Mouse (Mus musculus) urinary bladder, postnatal 14 days (tissue): ENCODE measurements around the gene Hmbs.
"Not testable (repeated sequence)": the region's sequence is repeated elsewhere in the genome, so short reads cannot be mapped to it uniquely, and the experiment has no call there.

Source experiments
- DNase-seq: peaks from one replicate; pipeline ENCODE4 v3.0.0; 2021; ENCODE audit warnings: low spot score

The Hmbs gene

GRCm38 (mm10) chr9:44320799-44321133 lies 23.3 kb downstream of the Hmbs start:
- no peak for DNase-seq

DNA sequence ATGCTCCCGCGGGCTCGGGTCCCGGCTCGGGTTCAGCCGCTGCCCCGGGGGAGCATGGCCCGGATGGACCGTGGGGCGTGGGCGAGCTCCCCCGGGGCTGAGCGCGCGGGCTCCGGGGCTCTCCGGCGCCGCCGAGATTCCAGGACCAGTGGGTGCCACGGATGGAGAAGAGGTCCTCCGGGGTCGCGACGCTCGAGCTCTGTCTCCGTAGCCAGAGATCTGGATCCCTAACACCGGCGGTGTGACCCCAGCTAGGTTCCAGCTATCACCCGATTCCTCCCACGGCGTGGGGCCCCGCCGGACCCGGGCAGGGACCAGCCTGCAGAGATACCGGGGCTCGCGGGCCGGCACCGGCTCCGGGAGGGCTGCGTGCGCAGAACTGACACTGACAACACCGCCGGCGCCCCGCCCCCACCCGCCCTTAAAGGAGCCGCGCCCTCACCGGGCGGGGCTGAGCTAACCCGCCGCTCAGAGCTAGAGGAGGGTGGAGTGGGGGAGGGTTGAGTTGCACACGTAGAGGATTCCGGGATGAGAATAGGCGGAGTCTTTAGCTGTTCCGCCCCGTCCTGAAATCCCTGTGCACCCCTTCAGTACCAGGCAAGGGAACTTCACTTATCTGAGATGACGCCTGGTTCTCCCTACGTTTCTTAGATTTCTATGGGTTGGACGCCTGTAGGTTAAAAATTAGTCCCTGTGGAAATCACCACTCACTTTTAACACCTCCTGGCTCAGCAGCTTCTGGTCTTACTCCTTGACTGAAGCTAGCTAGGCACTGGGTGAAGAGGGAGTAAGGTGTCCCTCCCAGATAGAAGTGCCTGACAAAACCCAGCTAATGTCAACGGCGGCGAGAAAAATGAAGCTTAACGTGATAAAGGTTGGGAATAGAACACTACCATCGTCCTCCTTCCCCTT lies 23.9 kb downstream of the Hmbs start, which contains the start of gene C2cd2l:
Gene C2cd2l, minus strand, starts transcription at position 399 of the 912 bp plus-strand sequence.
- peak; percentile 93 for DNase-seq

GRCm38 (mm10) chr9:44319105-44319886 lies 24.7 kb downstream of the Hmbs start:
- peak; percentile 16 for DNase-seq

GRCm38 (mm10) chr9:44318826-44319095 lies 25.3 kb downstream of the Hmbs start:
- no peak for DNase-seq

GRCm38 (mm10) chr9:44318076-44318825 lies 25.8 kb downstream of the Hmbs start:
- DNase-seq: no peak

- DNase-seq: no peak
These were observed 26.6 kb downstream of the Hmbs start for GRCm38 (mm10) chr9:44317452-44317851.

DNA sequence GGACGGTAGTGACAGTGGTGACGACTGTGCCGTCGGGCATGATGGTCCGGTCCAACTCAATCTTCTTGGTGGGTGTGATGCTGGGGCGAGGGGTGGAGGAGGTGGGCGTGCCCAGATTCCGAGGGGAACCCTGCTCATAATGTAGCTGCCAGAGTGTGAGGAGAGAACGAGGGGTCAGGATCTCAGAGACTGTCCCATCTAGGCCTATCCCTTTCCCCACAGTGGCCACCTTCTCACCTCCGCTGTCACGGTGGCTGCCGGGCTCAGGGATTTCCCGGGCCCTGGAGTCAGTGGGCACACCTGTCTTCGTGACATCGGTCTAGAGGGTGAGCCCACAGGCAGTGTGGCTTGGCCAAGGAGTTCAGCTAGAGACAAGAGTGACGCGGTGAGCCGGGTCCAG lies 29.1 kb downstream of the Hmbs start:
- no peak for DNase-seq

- DNase-seq: no peak
These were observed 29.8 kb downstream of the Hmbs start for GRCm38 (mm10) chr9:44314257-44314547.

- DNase-seq: no peak
These were observed 30.4 kb downstream of the Hmbs start for GRCm38 (mm10) chr9:44313476-44314256.

DNA sequence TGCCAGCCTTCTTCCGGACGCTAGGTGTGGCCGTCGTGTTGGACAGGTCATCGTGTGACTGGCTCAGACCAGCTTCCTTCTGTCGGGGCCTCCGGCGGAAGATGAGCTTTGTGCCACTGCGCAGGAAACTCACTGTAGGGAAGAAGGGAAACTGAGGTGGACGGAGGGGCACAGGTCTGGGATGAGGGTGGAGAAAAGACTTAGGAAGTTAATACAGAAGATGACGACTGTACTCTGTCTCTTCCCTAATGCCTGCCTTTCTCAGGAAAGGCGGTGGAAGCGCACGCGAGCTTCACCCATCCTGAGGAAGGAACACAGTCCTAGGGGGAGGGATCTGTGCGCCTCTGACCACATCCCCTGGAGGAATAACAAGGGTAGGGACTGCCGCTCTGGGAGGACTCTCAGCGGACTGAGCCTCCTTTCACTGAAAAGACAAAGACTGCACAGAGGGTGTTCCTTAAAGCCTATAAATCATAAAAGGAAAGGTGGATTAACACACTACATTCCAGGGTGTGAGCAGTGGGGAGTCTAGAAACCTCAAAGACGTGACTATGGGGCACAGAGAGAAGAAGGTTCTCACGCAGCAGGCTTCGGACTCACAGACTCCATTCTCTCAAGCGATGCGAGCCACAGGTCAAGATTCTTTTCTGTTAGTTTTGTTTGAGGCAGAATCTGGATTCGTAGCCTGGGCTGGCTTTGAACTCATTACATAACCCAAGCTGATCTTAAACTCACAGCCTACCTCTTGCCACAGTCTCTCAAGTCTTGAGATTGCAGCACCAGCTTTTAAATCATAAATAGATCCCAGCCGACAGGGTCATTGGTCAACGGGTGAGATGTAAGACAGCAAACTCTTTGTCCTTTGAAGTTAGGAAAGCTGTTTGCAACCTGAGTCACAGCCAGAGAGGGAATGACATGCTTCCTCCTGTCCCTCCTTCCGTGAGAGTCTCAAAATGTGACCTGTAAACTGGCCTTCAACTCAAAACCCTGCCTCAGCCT lies 32.6 kb downstream of the Hmbs start:
- DNase-seq: no peak

- DNase-seq: no peak
These were observed 33.3 kb downstream of the Hmbs start for GRCm38 (mm10) chr9:44310750-44311135.

- no peak for DNase-seq
These were observed 34.3 kb downstream of the Hmbs start for GRCm38 (mm10) chr9:44309756-44310155.

GRCm38 (mm10) chr9:44307248-44307647 lies 36.8 kb downstream of the Hmbs start:
- no peak for DNase-seq

- DNase-seq: no peak
These were observed 37.5 kb downstream of the Hmbs start for GRCm38 (mm10) chr9:44306532-44306931.

DNA sequence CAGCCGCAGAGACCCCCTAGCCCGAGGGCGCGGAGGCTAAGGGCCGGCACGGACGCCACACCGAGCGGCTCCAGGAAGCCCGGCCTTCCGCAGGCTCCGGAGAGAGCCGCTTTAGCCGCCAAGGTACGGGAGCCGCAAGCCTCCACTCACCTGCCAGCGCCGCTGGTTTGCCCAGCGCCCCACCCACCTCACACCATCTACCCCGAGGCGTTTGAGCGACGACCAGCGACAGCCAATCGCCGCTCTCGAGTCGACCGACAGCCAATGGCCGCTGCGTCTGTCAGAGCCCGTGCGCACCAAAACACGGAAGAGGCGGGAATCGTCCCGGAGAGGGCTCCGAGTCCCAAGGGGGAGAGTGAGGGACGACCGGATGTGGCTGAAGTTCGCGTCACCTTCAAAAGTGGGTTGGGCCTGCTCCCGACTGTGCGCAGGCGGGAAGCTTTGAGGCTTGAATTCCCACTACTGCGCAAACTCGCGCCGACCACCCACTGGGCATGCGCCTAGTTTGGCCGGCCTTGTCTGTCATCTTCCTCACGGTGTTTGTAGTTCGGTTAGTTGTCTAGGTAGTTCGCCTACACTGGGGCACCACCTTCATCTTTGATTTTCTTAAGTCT lies 38.5 kb downstream of the Hmbs start, which contains the start of gene Hinfp:
Gene Hinfp, minus strand, starts transcription at position 206 of the 614 bp plus-strand sequence.
- peak; percentile 98 for DNase-seq

DNA sequence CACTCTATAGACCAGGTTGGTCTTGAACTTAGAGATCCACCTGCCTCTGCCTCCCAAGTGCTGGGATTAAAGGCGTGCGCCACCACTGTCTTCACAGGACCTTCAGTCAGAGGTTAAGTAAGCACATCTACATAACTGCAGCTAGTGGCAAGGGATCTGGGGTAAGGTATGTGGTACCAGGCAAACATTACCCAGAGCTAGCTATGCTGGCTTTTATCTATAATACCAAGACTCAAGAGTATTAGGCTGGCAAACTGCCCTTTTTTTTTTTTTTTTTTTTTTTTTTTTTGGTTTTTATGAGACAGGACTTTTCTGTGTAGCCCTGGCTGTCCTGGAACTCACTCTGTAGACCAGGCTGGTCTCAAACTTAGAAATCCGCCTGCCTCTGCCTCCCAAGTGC lies 44.0 kb downstream of the Hmbs start:
- DNase-seq: not testable (repeated sequence)

DNA sequence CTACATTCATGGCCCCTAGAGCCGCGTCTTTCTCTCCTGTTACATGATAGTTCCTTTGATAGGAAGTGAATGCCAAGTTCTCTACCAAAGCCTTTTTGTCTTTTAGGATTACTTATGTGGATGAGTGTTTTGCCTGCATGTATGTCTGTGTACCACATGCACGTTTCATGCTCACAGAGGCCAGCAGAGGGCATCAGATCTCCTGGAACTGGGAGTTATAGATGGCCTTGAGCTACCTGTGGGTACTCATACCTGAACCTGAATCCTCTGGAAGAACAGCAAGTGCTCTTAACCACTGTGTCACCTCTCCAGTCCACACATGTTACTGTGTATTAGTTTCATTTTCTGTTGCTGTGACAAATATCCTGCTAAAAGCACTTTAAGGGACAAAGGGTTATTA lies 51.5 kb downstream of the Hmbs start:
- peak; percentile 59 for DNase-seq

GRCm38 (mm10) chr9:44288959-44289291 lies 55.1 kb downstream of the Hmbs start:
- no peak for DNase-seq

- DNase-seq: no peak
These were observed 55.7 kb downstream of the Hmbs start, which contains the start of gene Abcg4 for GRCm38 (mm10) chr9:44288076-44288958. TSS of gene Abcg4 (minus strand) at chr9:44288615.
